Mouse (Mus musculus) megakaryocyte, embryonic 14.5 days (primary cell): ENCODE data around the gene Slc9a6. TPM values are rescaled to one million over a fixed set of nuclear protein-coding genes. Genes with fewer than 3 reads are reported as not detected.

Experiments
- H3K27me3 ChIP-seq: replicated peaks from 2 replicates; pipeline ENCODE3; 2012; ENCODE audit warnings: inconsistent platforms
- H3K36me3 ChIP-seq: replicated peaks from 2 replicates; pipeline ENCODE3; 2012; ENCODE audit warnings: low read length, inconsistent platforms, mixed read lengths
- H3K4me1 ChIP-seq: 2 replicates; pipeline ENCODE4 v1.6.1; 2012; ENCODE audit warnings: inconsistent platforms
- H3K4me3 ChIP-seq: replicated peaks from 2 replicates; pipeline ENCODE3; 2012; ENCODE audit warnings: moderate library complexity, mild to moderate bottlenecking, inconsistent platforms
- H3K9me3 ChIP-seq: 2 replicates; pipeline ENCODE4 v1.6.1; 2012; ENCODE audit warnings: inconsistent platforms
- FLI1 ChIP-seq: IDR thresholded peaks from 2 replicates; pipeline ENCODE4 v1.6.1; 2012; ENCODE audit warnings: low read length, inconsistent platforms, mixed read lengths
- GATA1 ChIP-seq: IDR thresholded peaks from 3 replicates; pipeline ENCODE4 v1.6.1; 2012; ENCODE audit warnings: mixed read lengths, low read length, inconsistent platforms, borderline replicate concordance
- polyA plus RNA-seq: library from polyadenylated mRNA; stranded (reverse); fragments of >175 nt; gene quantifications from 2 replicates; pipeline ENCODE4 v1.2.3, GENCODE M21; 2012; ENCODE audit warnings: low replicate concordance; ENCODE audit not compliant: insufficient read depth

Slc9a6 gene
- polyA plus RNA-seq, 1 experiment: 51.9 TPM

GRCm38 (mm10) chrX:56692554-56692953, 83.0 kb downstream of the Slc9a6 start:
- no peaks in the 10 kb centered on the region for H3K9me3 ChIP-seq
- H3K4me3 ChIP-seq: no peak overlapping the region
- peaks cover 22% of the 10 kb centered on the region for H3K27me3 ChIP-seq
- peaks cover 10% of the 10 kb centered on the region for H3K4me1 ChIP-seq
- TF ChIP-seq FLI1: no peak
- no peak for TF ChIP-seq GATA1
- H3K36me3 ChIP-seq: no peaks in the 10 kb centered on the region

DNA sequence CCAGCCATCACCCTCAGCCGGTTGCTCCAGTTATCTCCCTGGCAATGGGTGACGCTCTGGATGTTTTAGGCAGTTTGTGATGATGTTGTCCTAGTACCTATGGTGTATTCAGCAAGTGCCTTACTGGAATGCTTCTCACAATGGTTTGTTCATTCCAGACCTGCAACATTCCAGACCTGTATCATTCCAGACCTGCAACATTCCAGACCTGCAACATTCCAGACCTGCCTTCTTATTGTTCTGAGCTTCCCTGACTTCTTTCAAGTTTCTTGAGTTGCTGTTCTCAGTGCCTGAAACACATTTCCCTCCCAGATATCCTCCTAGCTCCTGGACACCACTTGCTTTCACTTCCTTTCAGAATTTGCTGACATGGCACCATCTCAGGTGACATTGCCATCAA, 85.0 kb downstream of the Slc9a6 start:
- peaks cover 25% of the 10 kb centered on the region for H3K27me3 ChIP-seq
- peaks cover 9% of the 10 kb centered on the region for H3K4me1 ChIP-seq
- H3K36me3 ChIP-seq: no peaks in the 10 kb centered on the region
- no peak for TF ChIP-seq FLI1
- TF ChIP-seq GATA1: no peak
- H3K4me3 ChIP-seq: no peak overlapping the region
- no peaks in the 10 kb centered on the region for H3K9me3 ChIP-seq

DNA sequence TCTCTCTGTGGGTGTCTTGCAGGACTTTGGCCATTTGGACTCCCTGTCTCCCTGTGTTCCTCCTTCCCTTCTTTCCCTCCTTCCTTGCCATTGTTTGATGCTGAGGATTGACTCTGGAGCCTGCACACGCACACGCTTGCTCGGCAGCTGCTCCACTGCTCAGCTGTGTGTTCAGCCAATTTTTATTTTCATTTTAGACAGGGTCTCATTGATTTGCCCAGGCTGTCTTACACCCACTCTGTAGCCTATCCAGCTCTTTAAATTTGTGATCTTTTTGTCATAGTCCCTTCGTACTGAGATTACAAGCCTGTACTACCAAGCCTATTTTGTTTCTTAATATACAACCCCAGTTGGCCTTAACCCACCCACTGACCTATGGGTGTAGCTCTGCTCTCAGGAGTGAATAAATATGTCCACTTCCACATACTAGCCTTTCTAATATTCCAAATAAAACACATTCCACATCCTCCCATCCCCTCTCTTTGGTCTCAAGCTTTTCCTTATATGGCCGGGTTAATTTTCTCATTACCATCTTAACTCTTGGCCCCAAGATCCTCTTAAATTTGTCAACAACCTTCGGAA, 87.7 kb downstream of the Slc9a6 start:
- Histone ChIP-seq H3K27me3 (peaks cover 40% of the 10 kb centered on the region), H3K4me1 (peaks cover 5% of the 10 kb centered on the region)
- no peak for TF ChIP-seq GATA1
- TF ChIP-seq FLI1: no peak

DNA sequence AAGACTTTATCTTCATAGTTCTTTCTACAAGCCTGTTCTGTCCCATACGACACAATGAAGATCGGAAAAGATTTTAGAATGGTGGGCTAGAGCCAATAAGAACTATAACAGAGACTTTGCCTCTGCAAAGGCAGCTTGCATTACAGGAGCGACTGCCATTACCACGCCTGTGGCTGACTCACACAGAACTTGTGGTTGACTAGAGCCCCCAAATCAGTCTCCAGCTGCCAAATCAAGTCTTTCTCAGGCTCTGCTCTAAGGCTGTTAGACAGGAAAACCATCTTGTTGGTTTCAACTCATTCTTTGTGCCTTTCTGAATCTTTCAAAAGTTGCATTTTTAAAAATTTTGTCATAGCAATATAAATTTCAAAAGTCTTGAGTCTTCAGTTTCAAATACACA, 88.3 kb downstream of the Slc9a6 start:
- H3K27me3 ChIP-seq: peaks cover 41% of the 10 kb centered on the region
- no peak for TF ChIP-seq GATA1
- no peak for TF ChIP-seq FLI1

More for the DNA sequence above, 87.7 kb downstream of the Slc9a6 start:
- H3K4me3 ChIP-seq: no peak overlapping the region
- H3K36me3 ChIP-seq: no peaks in the 10 kb centered on the region
- no peaks in the 10 kb centered on the region for H3K9me3 ChIP-seq

GRCm38 (mm10) chrX:56701261-56701660, 91.7 kb downstream of the Slc9a6 start:
- Histone ChIP-seq H3K36me3 (no peaks in the 10 kb centered on the region), H3K4me1 (peaks cover 6% of the 10 kb centered on the region), H3K4me3 (no peak overlapping the region), H3K9me3 (peaks cover 5% of the 10 kb centered on the region), H3K27me3 (peaks cover 43% of the 10 kb centered on the region)
- TF ChIP-seq GATA1: no peak
- no peak for TF ChIP-seq FLI1

More for the DNA sequence above, 88.3 kb downstream of the Slc9a6 start:
- H3K4me3 ChIP-seq: no peak overlapping the region
- no peaks in the 10 kb centered on the region for H3K36me3 ChIP-seq
- H3K4me1 ChIP-seq: peaks cover 5% of the 10 kb centered on the region
- H3K9me3 ChIP-seq: peaks cover 1% of the 10 kb centered on the region; the same call in 1 of the 2 replicates

DNA sequence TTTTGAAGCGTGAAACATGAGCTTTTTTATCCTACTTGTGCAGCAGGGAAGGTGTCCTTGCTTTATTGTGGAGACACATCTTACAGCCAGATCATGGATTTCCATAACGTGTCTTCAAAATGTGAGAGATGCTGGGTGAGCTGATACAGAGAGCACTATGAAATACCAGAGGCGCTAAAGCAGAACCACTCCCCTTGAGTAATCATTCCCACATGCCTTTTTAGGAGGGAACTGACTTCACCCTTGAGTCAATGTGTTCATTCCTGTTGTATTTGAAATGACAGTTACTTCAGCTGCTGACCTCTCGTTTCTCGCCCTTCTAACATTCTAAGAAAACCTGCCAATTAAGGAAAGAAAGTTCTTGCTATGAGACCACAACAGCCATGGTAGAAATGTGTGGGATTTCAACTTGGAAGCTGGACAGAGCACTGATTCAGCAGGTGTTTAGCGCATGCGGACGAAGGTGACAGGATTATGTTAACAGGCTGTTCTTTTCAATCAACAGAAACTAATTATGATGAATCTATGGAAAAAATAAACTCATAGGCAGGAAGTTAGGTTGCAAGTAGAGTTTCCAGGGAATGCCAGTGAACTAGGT, 94.5 kb downstream of the Slc9a6 start:
- H3K4me3 ChIP-seq: no peak overlapping the region
- TF ChIP-seq FLI1 (no peak), GATA1 (no peak)
- peaks cover 36% of the 10 kb centered on the region for H3K27me3 ChIP-seq
- peaks cover 5% of the 10 kb centered on the region for H3K9me3 ChIP-seq
- H3K36me3 ChIP-seq: no peaks in the 10 kb centered on the region
- H3K4me1 ChIP-seq: peaks cover 6% of the 10 kb centered on the region

GRCm38 (mm10) chrX:56708592-56709370, 99.2 kb downstream of the Slc9a6 start:
- Histone ChIP-seq H3K9me3 (no peaks in the 10 kb centered on the region), H3K27me3 (peaks cover 15% of the 10 kb centered on the region), H3K4me1 (peaks cover 6% of the 10 kb centered on the region; the same call in 1 of the 2 replicates), H3K4me3 (no peak overlapping the region), H3K36me3 (no peaks in the 10 kb centered on the region)
- no peak for TF ChIP-seq FLI1
- no peak for TF ChIP-seq GATA1

GRCm38 (mm10) chrX:56710522-56710921, 101.0 kb downstream of the Slc9a6 start:
- Histone ChIP-seq H3K36me3 (no peaks in the 10 kb centered on the region), H3K4me3 (no peak overlapping the region), H3K4me1 (peaks cover 4% of the 10 kb centered on the region; the same call in 1 of the 2 replicates), H3K9me3 (no peaks in the 10 kb centered on the region), H3K27me3 (peaks cover 12% of the 10 kb centered on the region)
- TF ChIP-seq GATA1 (no peak), FLI1 (no peak)

- Histone ChIP-seq H3K4me3 (no peak overlapping the region), H3K9me3 (no peaks in the 10 kb centered on the region), H3K36me3 (no peaks in the 10 kb centered on the region), H3K27me3 (peaks cover 8% of the 10 kb centered on the region), H3K4me1 (no peaks in the 10 kb centered on the region)
- TF ChIP-seq GATA1: no peak
- TF ChIP-seq FLI1: no peak
These were observed 103.1 kb downstream of the Slc9a6 start for GRCm38 (mm10) chrX:56712666-56713065.

Other genes with a start within 250 kb of the Slc9a6 start
- gene Smim10l2a, start 235.2 kb upstream of the Slc9a6 start, polyA plus RNA-seq: 1.5 TPM in 1 of 2 replicates, not detected in the other
- not detected in 2 replicates for gene Gm2174, start 161.8 kb upstream of the Slc9a6 start, polyA plus RNA-seq
- gene Ints6l, start 154.9 kb upstream of the Slc9a6 start, polyA plus RNA-seq: 2.8 TPM in 1 of 2 replicates, not detected in the other
- not detected in 2 replicates for gene Gm10477, start 85.0 kb upstream of the Slc9a6 start, polyA plus RNA-seq
- not detected in 2 replicates for gene Gm648, start 60.2 kb upstream of the Slc9a6 start, polyA plus RNA-seq
- 0.57 TPM in 1 of 2 replicates, not detected in the other for gene Mmgt1, start 11.7 kb upstream of the Slc9a6 start, polyA plus RNA-seq
- gene Fhl1, start 122.0 kb downstream of the Slc9a6 start, polyA plus RNA-seq: 11.4 and 40.0 TPM in 2 replicates
- 0.37 TPM in 1 of 2 replicates, not detected in the other for gene Map7d3, start 212.6 kb downstream of the Slc9a6 start, polyA plus RNA-seq